In the genomic region with DNA sequence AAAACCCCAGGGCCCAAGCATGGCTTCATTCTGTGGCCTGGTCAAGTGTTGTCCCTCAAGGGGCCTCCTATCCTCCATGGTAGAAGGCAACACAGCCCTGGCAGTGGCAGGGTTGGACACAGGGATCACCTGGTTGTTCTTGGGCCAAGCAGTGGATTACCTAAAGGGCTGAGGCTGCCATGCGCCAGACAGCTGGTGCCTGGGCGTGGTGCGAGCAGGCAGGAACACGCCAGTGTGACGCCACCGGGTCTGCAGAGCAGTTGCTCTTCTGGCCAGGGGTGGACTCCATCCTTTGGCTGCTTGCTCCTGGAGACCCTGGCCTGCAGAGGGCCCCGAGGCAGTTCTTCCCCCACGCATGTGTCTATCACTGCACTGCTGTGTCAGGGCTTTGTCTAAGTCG, we compare ENCODE assay signal across 15 mouse cellular contexts. TPM values are rescaled to one million over a fixed set of nuclear protein-coding genes. Genes with fewer than 3 reads are reported as not detected.
DNase-seq lines count a peak whose midpoint lies in the region; ATAC-seq and TF ChIP-seq lines count a peak whose summit lies in the region.
"Had no signal": no experiment of that assay in that cellular context is flagged by ENCODE, and none has a peak within 500 bp of the region (broad histone marks: within the 10 kb centered on the region; RNA-seq: fewer than 3 reads in every experiment).

No protein-coding gene starts in this region.

- 0 out of 2 replicates have a peak, but pooled peaks have one; percentile 25 for ATAC-seq in hindbrain, postnatal 0 days
- no peak for ATAC-seq in hindbrain, embryonic 16.5 days
- ATAC-seq: Patski had no signal

- 63% methylated on average over 9 of the region's 9 CpGs for WGBS in hindbrain, postnatal 0 days
- 70% methylated on average over 9 of the region's 9 CpGs for WGBS in hindbrain, embryonic 16.5 days
- 79% methylated on average over 9 of the region's 9 CpGs for WGBS in limb, embryonic 10.5 days
- WGBS in heart, adult 2 months: 62% methylated on average over 9 of the region's 9 CpGs

- no peaks in the 10 kb centered on the region for H3K27me3 ChIP-seq in hindbrain, postnatal 0 days (ENCODE audit: insufficient read depth, low read length)
- no peaks in the 10 kb centered on the region for H3K27me3 ChIP-seq in hindbrain, embryonic 16.5 days (replicated peaks; ENCODE audit: control insufficient read depth, insufficient read depth, low read length)
- H3K27me3 ChIP-seq in limb, embryonic 10.5 days (ENCODE audit: low read depth, poor library complexity, severe bottlenecking): no peaks in the 10 kb centered on the region
- H3K27me3 ChIP-seq in heart, adult 2 months (ENCODE audit: control insufficient read depth, insufficient read depth, low read length): no peaks in the 10 kb centered on the region
- H3K27me3 ChIP-seq: heart, embryonic 15.5 days; hindbrain, embryonic 13.5 days; Patski had no signal

- no peak for TF ChIP-seq POLR2A in heart, adult 2 months (IDR thresholded peaks at IDR 0.05; ENCODE audit: insufficient read depth, low read depth, low read length)

- H3K36me3 ChIP-seq in hindbrain, postnatal 0 days (ENCODE audit: insufficient read depth, low read length): no peaks in the 10 kb centered on the region
- H3K36me3 ChIP-seq in hindbrain, embryonic 16.5 days (ENCODE audit: control insufficient read depth, insufficient read depth, low read length): no peaks in the 10 kb centered on the region
- H3K36me3 ChIP-seq in limb, embryonic 10.5 days: peaks cover 13% of the 10 kb centered on the region
- no peaks in the 10 kb centered on the region for H3K36me3 ChIP-seq in heart, adult 2 months (ENCODE audit: control insufficient read depth, insufficient read depth, low read length)
- H3K36me3 ChIP-seq: heart, embryonic 15.5 days; hindbrain, embryonic 13.5 days had no signal

- no peak overlapping the region for H3K4me2 ChIP-seq in hindbrain, postnatal 0 days (ENCODE audit: low read depth, low read length)
- no peak overlapping the region for H3K4me2 ChIP-seq in hindbrain, embryonic 16.5 days (ENCODE audit: low read length)
- H3K4me2 ChIP-seq: heart, embryonic 15.5 days; hindbrain, embryonic 13.5 days; liver, embryonic 11.5 days had no signal

- no peak overlapping the region for H3K9ac ChIP-seq in hindbrain, postnatal 0 days (replicated peaks; ENCODE audit: low read length)
- H3K9ac ChIP-seq in hindbrain, embryonic 16.5 days (ENCODE audit: low read depth, low read length): no peak overlapping the region
- H3K9ac ChIP-seq in heart, adult 2 months (ENCODE audit: low read depth, low read length): no peak overlapping the region
- H3K9ac ChIP-seq: heart, embryonic 15.5 days; hindbrain, embryonic 13.5 days had no signal

- no peak for TF ChIP-seq CTCF in hindbrain, postnatal 0 days (IDR thresholded peaks at IDR 0.05; ENCODE audit: low read depth)
- TF ChIP-seq CTCF in heart, adult 2 months (IDR thresholded peaks at IDR 0.05): no peak

- intact Hi-C loops in heart, adult 2 months (cut with DNase I): no loop called here

- H3K4me1 ChIP-seq in hindbrain, postnatal 0 days (ENCODE audit: insufficient read depth, low read length): peaks cover 7% of the 10 kb centered on the region; the same call in 1 of the 2 replicates
- no peaks in the 10 kb centered on the region; the same call in 1 of the 2 replicates for H3K4me1 ChIP-seq in hindbrain, embryonic 16.5 days (ENCODE audit: control insufficient read depth, insufficient read depth, low read depth, low read length)
- peaks cover 22% of the 10 kb centered on the region for H3K4me1 ChIP-seq in limb, embryonic 10.5 days
- H3K4me1 ChIP-seq in heart, adult 2 months (ENCODE audit: control insufficient read depth, insufficient read depth, low read length): no peaks in the 10 kb centered on the region; the same call in 1 of the 2 replicates

- no peaks in the 10 kb centered on the region for H3K79me2 ChIP-seq in heart, adult 2 months (replicated peaks; ENCODE audit: control insufficient read depth, insufficient read depth, low read length)

- TF ChIP-seq EP300 in heart, adult 2 months (IDR thresholded peaks at IDR 0.05; ENCODE audit: insufficient read depth, low read depth, low read length): no peak

- H3K27ac ChIP-seq in hindbrain, postnatal 0 days: peak overlapping the region; percentile 3; the same call in 1 of the 2 replicates
- H3K27ac ChIP-seq in hindbrain, embryonic 16.5 days (ENCODE audit: low read depth, low read length): no peak overlapping the region
- H3K27ac ChIP-seq in limb, embryonic 10.5 days: peak overlapping the region; percentile 32; the same call in 1 of the 2 replicates
- H3K27ac ChIP-seq in heart, adult 2 months: no peak overlapping the region
- H3K27ac ChIP-seq: heart, embryonic 15.5 days; hindbrain, embryonic 13.5 days had no signal

- DNase-seq in hindbrain, postnatal 0 days (ENCODE audit: low spot score): no peak
- peak; percentile 69 to 75 for DNase-seq in urinary bladder, adult 18-20 months (ENCODE audit: low spot score in 2 of 2)
- DNase-seq in urinary bladder, postnatal 4 days (ENCODE audit: low spot score in 2 of 2): no peak
- no peak for DNase-seq in limb, embryonic 10.5 days (ENCODE audit: low spot score)
- DNase-seq in heart, adult 2 months: no peak
- no peak for DNase-seq in gastrocnemius, postnatal 4 days (ENCODE audit: low spot score in 2 of 2)
- DNase-seq: cerebellum, adult 11 months; cerebellum, postnatal 25 days; kidney, adult 8-10 months; retina, postnatal 1 day had no signal

- no peak overlapping the region for H3K4me3 ChIP-seq in hindbrain, postnatal 0 days (ENCODE audit: low read length)
- H3K4me3 ChIP-seq in hindbrain, embryonic 16.5 days (ENCODE audit: low read length): no peak overlapping the region
- no peak overlapping the region for H3K4me3 ChIP-seq in limb, embryonic 10.5 days
- H3K4me3 ChIP-seq in heart, adult 2 months: no peak overlapping the region
- H3K4me3 ChIP-seq: heart, embryonic 15.5 days; hindbrain, embryonic 13.5 days had no signal

- H3K9me3 ChIP-seq in hindbrain, postnatal 0 days (ENCODE audit: low read length): no peaks in the 10 kb centered on the region
- no peaks in the 10 kb centered on the region for H3K9me3 ChIP-seq in hindbrain, embryonic 16.5 days (ENCODE audit: control insufficient read depth, low read length)
- peaks cover 3% of the 10 kb centered on the region; the same call in 1 of the 2 replicates for H3K9me3 ChIP-seq in limb, embryonic 10.5 days (replicated peaks)
- H3K9me3 ChIP-seq: heart, embryonic 15.5 days; hindbrain, embryonic 13.5 days had no signal

RNA-seq across cellular contexts. Expression of gene Itpr3, which starts 16.7 kb away (rescaled TPM):
- total RNA-seq in hindbrain, postnatal 0 days (2014; rRNA removed): 2.3 and 4.0 TPM in 2 replicates
- 0.58 TPM in 2 replicates for polyA plus RNA-seq in hindbrain, postnatal 0 days (2015; fragmentation: Nextera tagmentation; extraction: Ambion mirVana)
- polyA plus RNA-seq in hindbrain, embryonic 16.5 days (2015; fragmentation: Nextera tagmentation; extraction: Ambion mirVana): 0.84 and 0.94 TPM in 2 replicates
- 4.3 and 4.8 TPM in 2 replicates for polyA plus RNA-seq in limb, embryonic 10.5 days (2016; fragmentation: Nextera tagmentation; extraction: Ambion mirVana)
- 1 to 10 TPM; 4.6 to 6.2 TPM for total RNA-seq in heart, adult 2 months (2021)
- polyA plus RNA-seq in heart, adult 2 months (2012; rRNA removed): 3.4 and 6.7 TPM in 2 replicates
- 1 to 10 TPM; 8.7 to 9.1 TPM for total RNA-seq in gastrocnemius, postnatal 4 days (2021)

RNA-seq across cellular contexts. Expression of gene Bak1, which starts 45.0 kb away (rescaled TPM):
- 62.9 and 70.8 TPM in 2 replicates for total RNA-seq in hindbrain, postnatal 0 days (2014; rRNA removed)
- 4.0 and 4.2 TPM in 2 replicates for polyA plus RNA-seq in hindbrain, postnatal 0 days (2015; fragmentation: Nextera tagmentation; extraction: Ambion mirVana)
- 4.0 and 4.1 TPM in 2 replicates for polyA plus RNA-seq in hindbrain, embryonic 16.5 days (2015; fragmentation: Nextera tagmentation; extraction: Ambion mirVana)
- polyA plus RNA-seq in limb, embryonic 10.5 days (2016; fragmentation: Nextera tagmentation; extraction: Ambion mirVana): 3.7 and 4.6 TPM in 2 replicates
- total RNA-seq in heart, adult 2 months (2021): 10 to 100 TPM; 15.0 to 16.9 TPM
- polyA plus RNA-seq in heart, adult 2 months (2012; rRNA removed): 35.0 and 35.9 TPM in 2 replicates
- 10 to 100 TPM; 30.2 to 35.2 TPM for total RNA-seq in gastrocnemius, postnatal 4 days (2021)

RNA-seq across cellular contexts. Expression of gene Uqcc2, which starts 59.9 kb away (rescaled TPM):
- 230 and 283 TPM in 2 replicates for total RNA-seq in hindbrain, postnatal 0 days (2014; rRNA removed)
- polyA plus RNA-seq in hindbrain, postnatal 0 days (2015; fragmentation: Nextera tagmentation; extraction: Ambion mirVana): 427 and 445 TPM in 2 replicates
- 343 and 396 TPM in 2 replicates for polyA plus RNA-seq in hindbrain, embryonic 16.5 days (2015; fragmentation: Nextera tagmentation; extraction: Ambion mirVana)
- polyA plus RNA-seq in limb, embryonic 10.5 days (2016; fragmentation: Nextera tagmentation; extraction: Ambion mirVana): 400 and 433 TPM in 2 replicates
- total RNA-seq in heart, adult 2 months (2021): 100 to 1,000 TPM; 296 to 343 TPM
- polyA plus RNA-seq in heart, adult 2 months (2012; rRNA removed): 288 and 395 TPM in 2 replicates
- 100 to 1,000 TPM; 230 to 262 TPM for total RNA-seq in gastrocnemius, postnatal 4 days (2021)

Comparison
In these comparisons a context has a peak if more than half of its experiments do, and no peak if none do; other contexts are left out.
1. DNase-seq: peak in urinary bladder, adult 18-20 months (2 of 2); none in hindbrain, postnatal 0 days (single experiment), urinary bladder, postnatal 4 days (0 of 2), limb, embryonic 10.5 days (single experiment), heart, adult 2 months (0 of 2) and gastrocnemius, postnatal 4 days (0 of 2).
2. H3K27ac ChIP-seq: peak in hindbrain, postnatal 0 days (single experiment) and limb, embryonic 10.5 days (single experiment); none in hindbrain, embryonic 16.5 days (single experiment) and heart, adult 2 months (single experiment).